Mouse (Mus musculus) CD8-positive naive resting alpha-beta T cell, adult 2 months (primary cell): ENCODE data around the gene Treml2.

Experiments
- DNase-seq, 2 experiments: peaks; one replicate each; pipeline ENCODE4 v3.0.0; 2022; ENCODE audit warnings: low read depth in 2 of 2, low spot score in 2 of 2

Treml2 gene

DNA sequence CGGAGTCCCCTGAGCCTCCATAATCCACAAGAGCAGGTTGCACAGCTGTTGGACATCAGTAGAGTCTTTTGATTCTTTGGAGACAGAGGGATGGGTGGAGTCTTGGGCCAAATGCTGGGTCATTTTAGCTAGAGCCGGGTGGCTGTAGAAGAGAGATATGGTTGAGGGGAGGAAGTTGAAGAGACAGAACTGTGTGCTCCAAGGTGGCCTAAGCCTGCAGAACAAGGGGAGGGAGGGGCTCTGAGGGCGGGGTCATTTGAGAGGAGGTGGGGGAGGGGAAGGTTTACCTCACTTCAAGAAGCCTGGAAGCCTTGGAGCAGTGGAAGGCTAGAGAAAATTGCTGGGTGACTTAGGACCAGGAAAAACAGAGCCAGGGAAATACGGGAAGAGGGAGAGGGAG is at the start of gene Treml2:
Treml2 (plus strand) TSS at position 296 of the 400 bp plus-strand sequence.
- no peak for DNase-seq

DNA sequence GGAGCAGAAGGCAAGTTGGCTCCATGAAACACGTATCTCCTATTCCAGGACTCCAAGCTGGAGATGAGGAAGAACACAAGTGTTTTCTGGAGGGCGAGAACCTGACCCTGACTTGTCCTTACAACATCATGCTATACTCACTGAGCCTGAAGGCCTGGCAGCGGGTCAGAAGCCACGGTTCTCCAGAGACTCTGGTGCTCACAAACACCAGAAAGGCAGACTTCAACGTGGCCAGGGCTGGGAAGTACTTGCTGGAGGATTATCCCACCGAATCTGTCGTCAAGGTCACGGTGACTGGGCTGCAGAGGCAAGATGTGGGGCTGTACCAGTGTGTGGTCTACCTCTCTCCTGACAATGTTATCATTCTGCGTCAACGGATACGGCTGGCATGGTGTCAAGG is 49.8 kb upstream of the Treml2 start:
- no peak for DNase-seq

DNA sequence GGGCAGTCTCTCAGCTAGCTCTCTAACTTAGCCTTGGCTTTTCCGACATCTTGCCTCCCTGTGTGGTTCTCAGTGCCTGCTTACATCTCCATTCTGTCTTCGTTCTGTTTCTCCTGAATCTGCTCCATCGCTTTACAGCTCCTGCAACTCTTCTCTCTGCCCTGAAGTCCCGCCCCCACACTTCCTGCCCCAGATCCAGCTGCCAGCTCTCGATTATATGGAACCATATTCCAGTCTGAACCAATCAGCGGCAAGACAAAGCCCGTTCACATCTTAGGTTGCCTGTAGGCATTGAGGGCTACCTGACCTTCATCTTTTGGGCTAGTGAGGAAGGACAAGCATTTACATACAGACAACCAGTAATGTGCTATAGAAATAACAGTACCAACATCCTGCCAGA is 48.7 kb upstream of the Treml2 start:
- DNase-seq = no peak

- no peak for DNase-seq
These were observed 42.7 kb upstream of the Treml2 start for GRCm38 (mm10) chr17:48256575-48256974.

- no peak for DNase-seq
These were observed 37.4 kb upstream of the Treml2 start for GRCm38 (mm10) chr17:48261868-48262267.

- DNase-seq = no peak
These were observed 35.4 kb upstream of the Treml2 start, which contains the start of gene Treml4 for GRCm38 (mm10) chr17:48263741-48264362. TSS of gene Treml4 (plus strand) at chr17:48264295.

DNA sequence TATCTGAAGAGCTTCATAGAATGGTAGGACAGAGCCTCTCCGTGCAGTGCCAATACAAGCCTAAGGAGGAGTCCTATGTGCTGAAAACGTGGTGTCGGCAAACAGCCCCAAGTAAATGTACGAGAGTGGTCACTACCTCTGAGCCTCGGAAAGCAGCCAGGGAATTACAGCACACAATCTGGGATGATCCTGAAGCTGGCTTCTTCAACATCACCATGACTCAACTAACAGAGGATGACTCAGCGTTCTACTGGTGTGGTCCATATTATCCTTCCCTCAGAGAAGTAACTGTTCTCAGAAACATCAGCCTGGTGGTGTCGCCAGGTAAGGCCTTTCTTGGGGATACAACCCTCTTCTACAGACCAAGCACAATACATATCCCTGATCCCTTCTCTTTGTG is 34.6 kb upstream of the Treml2 start:
- no peak for DNase-seq

- DNase-seq = no peak
These were observed 33.2 kb upstream of the Treml2 start for GRCm38 (mm10) chr17:48266138-48266537.

DNA sequence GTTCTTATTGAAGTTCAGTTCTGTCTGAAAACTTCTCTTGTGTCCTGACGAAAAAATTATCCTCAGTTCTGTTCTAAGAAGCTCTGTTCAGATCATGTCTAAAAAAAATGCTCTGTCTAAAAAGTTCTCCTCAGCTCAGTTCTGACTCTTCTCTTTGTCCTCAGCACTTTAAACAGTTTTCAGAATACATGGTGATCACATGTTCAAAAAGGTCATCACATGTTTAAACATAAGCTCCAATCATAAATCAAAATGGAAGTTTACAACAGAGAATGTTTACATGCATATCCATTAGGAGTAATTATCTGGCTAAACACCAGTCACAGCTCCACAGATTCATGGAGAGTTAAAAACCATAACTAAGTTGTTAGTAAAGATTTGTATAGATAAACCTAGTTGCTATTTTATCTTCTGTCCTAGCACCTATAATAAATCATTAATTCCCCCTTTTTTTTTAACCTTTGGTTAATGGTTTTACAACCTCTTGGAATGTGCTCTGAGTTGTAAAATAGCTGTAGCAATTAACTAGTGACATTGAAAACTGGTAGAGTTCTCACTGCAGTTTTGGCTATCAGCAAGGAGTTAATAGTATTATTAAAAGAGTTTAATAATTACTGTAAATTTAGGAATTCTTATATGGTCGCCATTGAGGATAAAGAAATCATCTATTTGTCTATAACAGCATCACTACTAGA is 32.5 kb upstream of the Treml2 start:
- DNase-seq = no peak

DNA sequence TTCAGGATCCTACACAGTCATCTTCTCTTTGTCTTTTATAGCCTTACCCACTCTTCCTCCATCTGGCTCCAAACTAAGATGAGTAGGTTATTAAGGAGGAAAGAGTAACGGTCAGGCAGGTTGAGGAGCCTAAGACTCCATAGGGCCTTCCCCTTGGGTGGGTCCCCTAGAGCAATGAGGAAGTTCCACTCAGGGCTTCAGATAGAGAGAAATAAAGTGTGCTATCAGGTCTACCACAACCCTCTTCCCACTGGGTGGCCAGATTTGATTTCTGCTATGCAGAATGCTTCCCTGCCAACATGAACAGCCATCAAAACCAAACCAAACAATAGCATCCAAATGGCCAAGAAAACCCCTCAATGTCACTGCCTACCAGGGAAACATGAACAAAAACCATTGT is 31.7 kb upstream of the Treml2 start:
- no peak for DNase-seq

DNA sequence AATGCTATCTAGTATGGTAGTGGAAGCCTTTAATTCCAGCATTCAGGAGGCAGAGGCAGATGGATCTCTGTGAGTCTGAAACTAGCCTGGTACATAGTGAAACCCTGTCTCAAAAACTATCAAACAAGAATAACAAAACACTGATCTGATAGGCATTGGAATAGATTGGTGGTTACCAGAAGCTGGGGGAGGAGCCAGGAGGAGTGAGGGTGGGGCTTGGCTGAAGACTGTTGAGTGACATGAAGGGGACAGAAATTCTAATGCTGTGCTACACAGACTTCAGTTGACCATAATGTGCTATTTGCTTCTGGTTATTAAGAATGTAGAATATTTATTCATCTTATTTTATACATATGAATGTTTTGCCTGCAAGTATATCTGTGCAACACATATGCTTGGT is 31.0 kb upstream of the Treml2 start:
- DNase-seq = no peak

GRCm38 (mm10) chr17:48269833-48270232 is 29.5 kb upstream of the Treml2 start:
- no peak for DNase-seq

DNA sequence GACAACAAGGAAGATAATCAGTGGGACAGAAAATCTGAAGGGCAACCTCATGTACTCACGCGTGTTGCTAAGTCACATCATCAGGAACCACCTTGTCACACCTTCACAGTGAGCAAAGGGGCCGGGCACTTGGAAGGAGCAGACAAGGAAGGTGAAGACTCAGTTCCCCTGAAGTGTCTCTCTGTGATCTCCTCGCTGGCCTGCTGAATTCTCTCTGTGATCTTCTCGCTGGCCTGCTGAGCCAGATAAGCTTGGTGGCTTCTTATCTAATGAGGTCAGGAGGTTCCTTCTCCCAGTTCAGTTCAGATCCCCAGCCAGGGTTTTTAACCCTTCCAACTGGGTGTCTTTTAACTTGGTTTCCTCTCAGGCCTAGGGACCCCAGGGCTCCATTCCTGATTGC is 27.1 kb upstream of the Treml2 start:
- DNase-seq = no peak

DNA sequence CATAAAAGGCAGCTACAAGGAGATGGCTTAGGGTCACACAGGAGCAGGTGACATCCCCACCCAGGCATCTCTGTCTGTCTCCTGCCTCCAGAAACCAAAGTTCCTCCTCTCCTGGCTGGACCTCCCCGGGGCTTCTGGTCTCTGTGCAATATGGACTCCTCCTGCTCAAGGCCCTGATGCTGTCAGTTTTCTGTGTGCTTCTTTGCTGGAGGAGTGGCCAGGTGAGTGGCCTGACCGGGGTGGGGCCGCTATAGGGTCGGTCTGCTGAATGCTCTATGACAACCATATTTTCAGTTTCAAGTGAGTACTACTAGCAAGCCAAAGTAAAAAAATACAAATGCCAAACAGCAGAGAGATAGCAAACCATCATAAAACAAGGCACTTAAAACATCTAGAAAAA is 26.7 kb upstream of the Treml2 start:
- no peak for DNase-seq

DNA sequence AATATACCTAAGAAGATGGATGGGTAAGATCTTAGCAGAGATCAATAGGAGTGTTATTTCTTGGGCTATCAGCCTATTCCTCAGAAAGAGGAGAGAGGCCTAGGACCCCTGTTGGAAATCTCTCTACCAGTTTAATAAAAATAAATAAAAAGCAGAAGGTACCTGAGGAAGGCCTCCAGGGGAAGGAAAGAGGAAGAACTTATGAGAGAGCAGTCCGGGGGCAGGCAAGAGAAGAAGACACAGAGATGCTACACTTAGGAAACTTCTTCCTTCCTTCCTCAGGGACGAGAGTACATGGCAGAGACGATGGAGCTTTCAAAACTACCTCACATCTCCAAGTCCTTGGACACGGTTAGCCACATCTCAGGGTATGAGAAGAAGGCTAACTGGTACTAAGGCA is 25.2 kb upstream of the Treml2 start:
- no peak for DNase-seq

GRCm38 (mm10) chr17:48274885-48275284 is 24.4 kb upstream of the Treml2 start:
- peak; percentile 70 to 81 for DNase-seq

GRCm38 (mm10) chr17:48275736-48276135 is 23.6 kb upstream of the Treml2 start:
- DNase-seq = no peak

DNA sequence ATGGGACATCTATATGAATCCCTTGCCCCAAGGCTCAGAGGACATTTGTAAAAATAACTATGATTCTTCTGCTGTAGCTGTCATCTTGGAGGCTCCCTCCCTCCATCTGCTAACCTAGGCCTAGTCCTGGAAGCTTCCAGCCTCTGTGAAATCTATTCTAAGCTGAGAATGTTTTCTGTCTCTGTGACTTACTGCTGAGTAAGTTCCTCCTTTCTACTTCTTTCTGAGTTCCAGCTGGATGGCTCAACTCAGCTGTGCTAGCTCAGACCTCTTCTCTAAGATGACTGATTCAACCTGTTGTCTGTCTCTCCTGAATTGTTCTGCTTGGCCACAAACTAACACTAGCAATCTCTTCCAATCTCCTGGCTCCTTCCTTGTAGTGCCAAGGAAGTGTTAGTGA is 20.9 kb upstream of the Treml2 start:
- no peak for DNase-seq

GRCm38 (mm10) chr17:48279002-48279401 is 20.3 kb upstream of the Treml2 start:
- DNase-seq = no peak

- DNase-seq = no peak
These were observed 18.2 kb upstream of the Treml2 start for GRCm38 (mm10) chr17:48280943-48281738.

DNA sequence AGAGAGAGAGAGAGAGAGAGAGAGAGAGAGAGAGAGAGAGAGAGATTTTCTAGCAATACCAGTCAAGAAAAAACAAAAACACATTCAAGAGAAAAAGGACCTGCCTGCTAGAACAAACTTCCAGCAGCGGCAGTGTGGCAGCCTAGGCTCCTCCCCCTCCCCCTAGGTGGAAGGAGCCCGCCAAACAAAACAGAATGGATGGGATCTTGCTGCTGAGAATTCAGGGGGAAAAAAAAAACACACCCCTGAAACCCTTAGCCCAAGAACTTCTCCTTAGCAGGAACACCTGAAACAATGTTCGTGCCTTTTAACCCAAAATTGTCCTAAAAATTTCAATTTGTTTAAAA is 17.6 kb upstream of the Treml2 start:
- no peak for DNase-seq

- DNase-seq = no peak
These were observed 12.5 kb upstream of the Treml2 start for GRCm38 (mm10) chr17:48286765-48287164.
